Mouse (Mus musculus): ENCODE measurements at regions not wholly inside any gene's neighbourhood (a gene's known extent, or its start where the extent isn't known, plus 50 kb on each side); places are given as distances from the start of the nearest gene placed in this dataset.

DNA sequence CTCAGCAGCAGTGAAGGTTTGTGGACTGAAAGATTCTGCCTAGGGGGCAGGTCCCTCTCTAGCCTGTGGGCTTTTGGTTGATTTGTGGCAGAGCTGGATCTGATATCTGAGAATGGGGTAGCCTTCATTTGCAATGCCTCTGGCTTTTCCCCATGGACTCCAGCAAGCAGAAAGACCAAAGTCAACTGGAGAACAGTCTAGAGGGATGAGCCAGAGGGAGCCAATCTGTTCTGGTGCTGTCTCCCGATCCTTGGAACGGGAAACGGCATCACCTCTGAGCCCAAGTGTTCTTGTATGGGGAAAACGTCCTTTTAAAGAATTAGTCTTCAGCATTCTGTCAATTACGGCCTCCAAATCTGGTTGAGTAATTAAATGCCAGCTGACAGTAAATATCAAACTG lies 80.0 kb downstream of the Spata19 start:
- TF ChIP-seq CTCF (IDR thresholded peaks at IDR 0.05; ENCODE audit: low read depth, low read length) = no peak
- no peak for TF ChIP-seq EP300 (IDR thresholded peaks at IDR 0.05; ENCODE audit: insufficient read depth, low read depth, low read length)
- no peak for TF ChIP-seq POLR2A (IDR thresholded peaks at IDR 0.05; ENCODE audit: insufficient read depth, low read length)

Measured in ES-Bruce4 (cell line).